Mouse (Mus musculus): ENCODE measurements around the gene Rad9a. TPM values are rescaled to one million over a fixed set of nuclear protein-coding genes. Genes with fewer than 3 reads are reported as not detected.
A peak's percentile ranks its signal among the peaks of the same experiment; 100 is the strongest.

The Rad9a gene
- polyA plus RNA-seq, 2 experiments, result 14.3 to 20.8 TPM

DNA sequence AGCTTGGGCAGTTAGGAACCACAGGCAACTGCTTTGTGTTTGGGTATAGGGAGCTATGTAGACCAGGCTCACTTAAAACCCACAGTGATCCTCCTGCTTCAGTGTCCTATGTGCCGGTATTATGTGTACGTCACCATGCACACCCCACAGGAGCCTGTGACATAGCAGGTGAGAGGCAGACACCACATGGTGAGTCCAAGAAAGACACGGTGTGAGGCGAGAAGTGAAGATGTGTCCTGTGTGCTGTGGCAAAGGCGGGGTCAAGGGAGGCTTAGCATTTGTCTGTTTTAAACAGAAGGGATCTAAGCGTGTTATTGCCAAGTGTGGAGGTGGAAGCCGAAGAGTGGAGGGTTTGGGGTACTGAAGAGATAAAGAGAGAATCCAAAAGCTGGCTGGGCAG is 25.3 kb upstream of the Rad9a start:
- ATAC-seq (ENCODE audit: insufficient read depth), result no peak
- Histone ChIP-seq H3K9me3 (ENCODE audit: control insufficient read depth, low read length) (no peaks in the 10 kb centered on the region), H3K4me1 (replicated peaks; ENCODE audit: control insufficient read depth in 2 of 2, insufficient read depth in 2 of 2, low read length in 1 of 2) (peaks cover 0 to 7% of the 10 kb centered on the region in 2 experiments; a peak in 2 of 4 replicates), H3K9ac (replicated peaks) (no peak overlapping the region), H3K27ac (no peak overlapping the region), H3K36me3 (replicated peaks; ENCODE audit: control insufficient read depth, insufficient read depth, low read depth) (no peaks in the 10 kb centered on the region), H3K4me3 (ENCODE audit: insufficient read depth in 1 of 2, low read depth in 2 of 2, low read length in 2 of 2) (no peak overlapping the region), H3K27me3 (ENCODE audit: control insufficient read depth, insufficient read depth, low read length) (peaks cover 2% of the 10 kb centered on the region; the same call in 1 of the 2 replicates), H3K4me2 (ENCODE audit: low read depth) (no peak overlapping the region)
- no peak for TF ChIP-seq CTCF (IDR thresholded peaks at IDR 0.05; ENCODE audit: low read depth)
- no peak for TF ChIP-seq EP300 (IDR thresholded peaks at IDR 0.05; ENCODE audit: low read depth)
- WGBS (ENCODE audit: insufficient replicate concordance), result 66% methylated on average over 7 of the region's 7 CpGs
- no peak for DNase-seq (ENCODE audit: low read depth in 3 of 3, low spot score in 3 of 3)

DNA sequence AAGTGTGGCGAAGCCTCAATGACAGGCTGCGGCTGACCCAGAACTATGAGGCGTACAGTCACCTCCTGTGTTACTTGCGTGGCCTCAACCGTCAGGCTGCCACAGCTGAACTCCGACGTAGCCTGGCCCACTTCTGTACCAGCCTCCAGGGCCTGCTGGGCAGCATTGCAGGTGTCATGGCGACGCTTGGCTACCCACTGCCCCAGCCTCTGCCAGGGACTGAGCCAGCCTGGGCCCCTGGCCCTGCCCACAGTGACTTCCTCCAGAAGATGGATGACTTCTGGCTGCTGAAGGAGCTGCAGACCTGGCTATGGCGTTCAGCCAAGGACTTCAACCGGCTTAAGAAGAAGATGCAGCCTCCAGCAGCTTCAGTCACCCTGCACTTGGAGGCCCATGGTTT is 20.7 kb upstream of the Rad9a start:
- no peaks in the 10 kb centered on the region for H3K9me3 ChIP-seq (ENCODE audit: control insufficient read depth, low read length)
- no peak overlapping the region for H3K4me2 ChIP-seq (ENCODE audit: low read depth)
- peaks cover 12% of the 10 kb centered on the region for H3K27me3 ChIP-seq (ENCODE audit: control insufficient read depth, insufficient read depth, low read length)
- TF ChIP-seq CTCF (IDR thresholded peaks at IDR 0.05; ENCODE audit: low read depth) (no peak), EP300 (IDR thresholded peaks at IDR 0.05; ENCODE audit: low read depth) (no peak)
- ATAC-seq (ENCODE audit: insufficient read depth) (no peak), DNase-seq (ENCODE audit: low read depth in 3 of 3, low spot score in 3 of 3) (no peak)
- 48% methylated on average over 11 of the region's 11 CpGs for WGBS (ENCODE audit: insufficient replicate concordance)
- H3K36me3 ChIP-seq (replicated peaks; ENCODE audit: control insufficient read depth, insufficient read depth, low read depth), result no peaks in the 10 kb centered on the region
- no peak overlapping the region for H3K27ac ChIP-seq
- no peak overlapping the region for H3K9ac ChIP-seq (replicated peaks)
- H3K4me1 ChIP-seq (replicated peaks; ENCODE audit: control insufficient read depth in 2 of 2, insufficient read depth in 2 of 2, low read length in 1 of 2), result peaks cover 0 to 8% of the 10 kb centered on the region in 2 experiments; a peak in 3 of 4 replicates
- no peak overlapping the region for H3K4me3 ChIP-seq (ENCODE audit: insufficient read depth in 1 of 2, low read depth in 2 of 2, low read length in 2 of 2)

DNA sequence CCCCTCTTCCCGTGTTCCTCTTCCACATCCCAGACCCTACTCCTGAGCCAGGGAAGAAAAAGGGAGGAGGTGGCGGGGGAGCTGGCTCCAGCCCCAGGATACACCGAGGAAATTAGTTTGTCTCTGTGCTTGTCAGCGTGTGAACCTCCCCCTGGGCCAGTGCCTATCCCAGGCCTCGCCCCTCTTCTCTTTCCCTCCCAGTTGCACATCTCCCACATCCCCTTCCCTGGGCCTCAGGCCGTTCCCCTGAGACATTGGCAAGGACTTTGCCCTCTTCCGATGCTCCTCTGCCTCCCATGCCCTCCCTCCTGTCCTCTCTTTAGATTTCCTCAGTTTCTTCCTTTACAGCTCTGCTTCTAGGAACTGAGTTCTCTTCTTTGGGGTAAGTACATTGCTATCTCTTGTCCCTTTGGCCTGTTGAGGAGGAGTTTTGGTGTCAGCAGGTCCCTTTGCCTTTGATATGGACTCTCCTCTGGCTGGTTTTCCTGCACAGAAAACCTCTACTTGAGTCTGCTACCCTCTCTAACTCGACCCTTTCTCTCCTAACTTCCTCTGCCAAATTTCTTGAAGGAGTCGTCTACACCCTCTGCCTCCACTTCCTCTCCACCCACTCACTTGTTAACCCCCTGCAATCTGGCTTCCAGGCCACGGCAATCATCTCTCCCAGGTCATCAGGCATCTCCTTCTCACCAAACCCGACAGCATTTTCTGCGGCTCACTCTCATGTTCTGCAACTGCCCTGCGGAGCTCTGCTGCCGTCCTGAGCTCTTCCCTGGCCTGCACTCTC is 19.7 kb upstream of the Rad9a start:
- peaks cover 19% of the 10 kb centered on the region for H3K27me3 ChIP-seq (ENCODE audit: control insufficient read depth, insufficient read depth, low read length)
- H3K4me2 ChIP-seq (ENCODE audit: low read depth), result no peak overlapping the region
- H3K36me3 ChIP-seq (replicated peaks; ENCODE audit: control insufficient read depth, insufficient read depth, low read depth), result no peaks in the 10 kb centered on the region
- no peak overlapping the region for H3K9ac ChIP-seq (replicated peaks)
- no peak overlapping the region for H3K27ac ChIP-seq
- 28% methylated on average over 14 of the region's 14 CpGs for WGBS (ENCODE audit: insufficient replicate concordance)
- ATAC-seq (ENCODE audit: insufficient read depth), result no peak
- DNase-seq (ENCODE audit: low read depth in 3 of 3, low spot score in 3 of 3), result no peak
- H3K4me1 ChIP-seq (replicated peaks; ENCODE audit: control insufficient read depth in 2 of 2, insufficient read depth in 2 of 2, low read length in 1 of 2), result peaks cover 0 to 10% of the 10 kb centered on the region in 2 experiments; a peak in 3 of 4 replicates
- H3K9me3 ChIP-seq (ENCODE audit: control insufficient read depth, low read length), result no peaks in the 10 kb centered on the region
- TF ChIP-seq CTCF (IDR thresholded peaks at IDR 0.05; ENCODE audit: low read depth) (no peak), EP300 (IDR thresholded peaks at IDR 0.05; ENCODE audit: low read depth) (no peak)
- H3K4me3 ChIP-seq (ENCODE audit: insufficient read depth in 1 of 2, low read depth in 2 of 2, low read length in 2 of 2), result no peak overlapping the region

DNA sequence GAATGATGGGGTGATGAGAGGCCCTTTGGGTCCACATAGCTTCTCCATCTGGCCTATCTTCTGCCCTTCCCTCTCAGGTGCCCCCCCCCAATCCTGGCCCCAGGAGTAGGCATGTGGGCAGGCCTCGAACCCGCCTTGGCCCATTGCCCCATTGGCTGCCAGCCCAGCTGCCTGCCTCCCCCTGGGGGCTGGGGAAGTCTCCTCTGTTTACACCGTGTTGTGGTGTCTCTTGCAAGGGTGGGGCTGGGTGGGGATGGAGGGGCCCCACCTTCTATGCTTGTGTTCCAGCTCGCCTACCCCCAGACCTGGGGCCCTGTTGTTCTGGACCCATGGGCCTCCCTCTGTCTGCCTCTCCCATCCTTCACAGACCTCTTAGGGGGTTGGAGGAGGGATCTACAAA is 19.0 kb upstream of the Rad9a start:
- Histone ChIP-seq H3K4me1 (replicated peaks; ENCODE audit: control insufficient read depth in 2 of 2, insufficient read depth in 2 of 2, low read length in 1 of 2) (peaks cover 0 to 10% of the 10 kb centered on the region in 2 experiments; a peak in 3 of 4 replicates), H3K4me3 (ENCODE audit: insufficient read depth in 1 of 2, low read depth in 2 of 2, low read length in 2 of 2) (no peak overlapping the region), H3K9me3 (ENCODE audit: control insufficient read depth, low read length) (no peaks in the 10 kb centered on the region), H3K27me3 (ENCODE audit: control insufficient read depth, insufficient read depth, low read length) (peaks cover 27% of the 10 kb centered on the region), H3K9ac (replicated peaks) (no peak overlapping the region), H3K27ac (no peak overlapping the region), H3K4me2 (ENCODE audit: low read depth) (no peak overlapping the region), H3K36me3 (replicated peaks; ENCODE audit: control insufficient read depth, insufficient read depth, low read depth) (no peaks in the 10 kb centered on the region)
- 35% methylated on average over 4 of the region's 4 CpGs for WGBS (ENCODE audit: insufficient replicate concordance)
- no peak for TF ChIP-seq EP300 (IDR thresholded peaks at IDR 0.05; ENCODE audit: low read depth)
- no peak for TF ChIP-seq CTCF (IDR thresholded peaks at IDR 0.05; ENCODE audit: low read depth)
- ATAC-seq (ENCODE audit: insufficient read depth) (peak; percentile 15; the same call in 1 of the 2 replicates), DNase-seq (ENCODE audit: low read depth in 3 of 3, low spot score in 3 of 3) (no peak)

DNA sequence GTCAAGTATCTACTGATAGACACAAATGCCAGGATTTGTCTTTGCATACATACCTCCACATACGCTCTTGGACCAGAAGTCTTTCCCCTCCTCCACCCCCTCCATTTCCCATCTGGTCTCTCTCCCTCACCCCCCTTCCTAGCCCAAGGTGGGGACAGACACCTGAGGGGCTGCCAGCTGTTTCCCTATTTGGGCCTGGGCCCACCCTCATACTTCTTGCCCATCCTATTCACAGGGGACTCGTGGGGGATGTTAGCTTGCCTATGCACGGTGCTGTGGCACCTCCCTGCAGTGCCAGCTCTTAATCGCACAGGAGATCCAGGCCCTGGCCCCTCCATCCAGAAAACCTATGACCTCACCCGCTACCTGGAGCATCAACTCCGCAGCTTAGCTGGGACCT is 18.5 kb upstream of the Rad9a start:
- Histone ChIP-seq H3K4me1 (replicated peaks; ENCODE audit: control insufficient read depth in 2 of 2, insufficient read depth in 2 of 2, low read length in 1 of 2) (peaks cover 0 to 10% of the 10 kb centered on the region in 2 experiments; a peak in 3 of 4 replicates), H3K4me2 (ENCODE audit: low read depth) (no peak overlapping the region), H3K9ac (replicated peaks) (no peak overlapping the region), H3K27ac (no peak overlapping the region), H3K4me3 (ENCODE audit: insufficient read depth in 1 of 2, low read depth in 2 of 2, low read length in 2 of 2) (no peak overlapping the region), H3K27me3 (ENCODE audit: control insufficient read depth, insufficient read depth, low read length) (peaks cover 31% of the 10 kb centered on the region), H3K9me3 (ENCODE audit: control insufficient read depth, low read length) (no peaks in the 10 kb centered on the region), H3K36me3 (replicated peaks; ENCODE audit: control insufficient read depth, insufficient read depth, low read depth) (no peaks in the 10 kb centered on the region)
- no peak for ATAC-seq (ENCODE audit: insufficient read depth)
- WGBS (ENCODE audit: insufficient replicate concordance), result 72% methylated on average over 6 of the region's 6 CpGs
- TF ChIP-seq EP300 (IDR thresholded peaks at IDR 0.05; ENCODE audit: low read depth), result no peak
- TF ChIP-seq CTCF (IDR thresholded peaks at IDR 0.05; ENCODE audit: low read depth), result no peak
- DNase-seq (ENCODE audit: low read depth in 3 of 3, low spot score in 3 of 3), result no peak
